Mouse (Mus musculus): ENCODE measurements around the gene Nacc1.

Gene Nacc1

GRCm38 (mm10) chr8:84663483-84664327 is 24.0 kb downstream of the Nacc1 start:
- DNase-seq (ENCODE audit: low spot score): peak; percentile 96

DNA sequence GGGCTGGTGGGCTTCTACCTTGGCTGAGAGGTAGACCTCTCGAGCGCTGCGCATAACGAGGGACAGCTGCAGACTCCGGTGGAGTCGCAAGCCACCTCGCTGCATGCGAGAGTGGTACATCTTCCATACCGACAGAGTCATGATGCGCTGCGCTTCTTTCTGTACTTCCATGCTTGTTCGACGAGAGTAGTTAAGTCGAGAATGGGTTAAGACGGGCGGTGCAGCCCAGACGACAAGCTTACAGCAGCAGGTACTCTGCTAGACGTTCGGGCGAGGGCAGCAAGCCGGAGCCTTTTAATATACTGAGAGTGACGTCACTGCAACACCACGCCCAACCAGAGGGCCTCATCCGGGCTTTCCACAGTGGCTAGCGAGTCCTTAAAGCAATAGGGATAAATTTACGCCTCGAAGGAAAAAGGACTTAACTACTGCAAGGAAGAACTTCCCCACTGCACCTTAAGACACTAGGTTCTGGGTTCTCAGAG is 25.0 kb downstream of the Nacc1 start, which contains the start of gene Ier2:
Gene Ier2, minus strand, starts transcription at position 272 of the 485 bp plus-strand sequence.
- DNase-seq (ENCODE audit: low spot score): peak; percentile 92

- DNase-seq (ENCODE audit: low spot score): peak; percentile 59
These were observed 25.6 kb downstream of the Nacc1 start for GRCm38 (mm10) chr8:84661961-84662571.

- peak; percentile 83 for DNase-seq (ENCODE audit: low spot score)
These were observed 26.2 kb downstream of the Nacc1 start for GRCm38 (mm10) chr8:84661458-84661871.

- DNase-seq (ENCODE audit: low spot score): peak; percentile 53
These were observed 26.7 kb downstream of the Nacc1 start for GRCm38 (mm10) chr8:84660819-84661457.

DNA sequence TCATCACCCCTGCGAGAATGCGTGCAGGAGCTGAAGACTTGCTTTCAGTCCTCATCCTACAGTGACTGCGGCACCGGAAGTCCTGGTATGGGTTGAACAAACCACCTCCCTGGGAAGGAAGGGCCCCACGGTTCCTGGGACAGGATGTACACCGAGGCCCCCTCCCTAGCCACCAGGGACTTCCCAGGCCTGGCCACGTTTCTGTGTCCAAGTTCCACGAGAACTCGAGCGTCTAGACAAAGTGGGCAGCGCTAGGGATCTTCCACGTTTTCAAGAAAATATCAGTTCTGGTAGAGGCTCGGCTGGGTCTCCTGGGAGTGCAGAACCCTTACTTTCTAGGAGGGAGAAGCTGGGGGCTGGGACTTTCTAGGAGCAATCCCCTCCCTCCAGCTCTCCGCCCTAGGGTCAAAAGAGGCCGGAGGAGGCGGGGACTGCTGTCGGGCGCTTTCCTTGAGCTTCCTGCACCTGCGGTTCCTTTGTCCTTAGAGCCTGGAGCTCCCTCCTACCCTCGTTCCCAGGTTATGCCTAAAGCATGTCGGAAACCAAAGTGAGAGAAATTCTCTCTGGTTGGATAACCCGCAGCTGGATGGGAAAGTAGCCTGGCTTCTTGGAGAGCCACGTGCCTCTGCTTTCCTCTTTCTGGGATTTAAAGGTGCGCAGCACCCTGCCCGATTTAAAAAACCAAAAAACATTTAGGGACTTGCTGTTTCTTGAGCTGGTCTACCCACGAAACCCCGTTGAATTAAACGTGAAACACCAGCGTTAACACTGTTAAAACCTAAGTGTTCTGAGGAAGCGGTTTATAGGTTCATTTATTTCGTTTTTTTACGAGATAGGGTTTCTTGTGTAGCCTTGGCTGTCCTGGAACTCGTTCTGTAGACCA is 27.5 kb downstream of the Nacc1 start:
- peak; percentile 65 for DNase-seq (ENCODE audit: low spot score)

DNA sequence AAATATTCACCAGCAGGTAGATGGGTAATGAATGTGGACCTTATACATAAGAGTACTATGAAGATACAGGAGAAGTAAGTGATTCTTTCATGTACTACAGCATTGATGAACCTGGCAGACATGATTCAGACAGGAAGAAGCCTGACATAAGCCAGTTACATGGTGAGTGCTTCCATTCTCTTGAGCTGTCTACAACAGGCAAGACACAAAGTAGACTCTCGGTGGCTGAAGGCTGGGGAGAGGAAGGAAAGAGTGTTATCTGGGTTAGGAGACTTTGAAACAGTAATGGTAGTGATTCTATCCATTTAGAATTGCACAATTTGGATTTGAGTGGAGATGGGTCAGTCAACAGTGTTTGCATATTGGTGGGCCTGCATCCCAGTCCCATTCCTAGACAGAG is 28.7 kb downstream of the Nacc1 start:
- DNase-seq (ENCODE audit: low spot score): no peak

DNA sequence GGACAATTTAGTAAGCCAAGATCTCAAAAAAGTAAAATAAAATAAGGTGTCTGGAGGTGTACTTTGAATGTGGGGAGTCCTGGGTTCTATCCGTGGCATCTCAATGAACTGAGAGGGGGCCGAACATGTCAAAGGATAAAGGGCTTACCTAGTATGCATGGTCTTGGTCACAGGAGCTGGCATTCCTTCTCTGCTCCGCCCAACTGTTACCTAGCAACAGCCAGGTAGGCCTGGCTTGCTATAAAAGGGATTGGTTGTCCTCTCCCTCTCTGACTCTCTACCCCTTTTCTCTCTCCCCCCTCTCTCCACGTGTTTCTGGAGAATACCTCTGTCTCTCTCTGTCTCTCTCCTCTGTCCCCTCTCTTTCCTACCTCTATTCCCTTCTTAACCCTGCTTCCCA is 30.0 kb downstream of the Nacc1 start:
- DNase-seq (ENCODE audit: low spot score): no peak

DNA sequence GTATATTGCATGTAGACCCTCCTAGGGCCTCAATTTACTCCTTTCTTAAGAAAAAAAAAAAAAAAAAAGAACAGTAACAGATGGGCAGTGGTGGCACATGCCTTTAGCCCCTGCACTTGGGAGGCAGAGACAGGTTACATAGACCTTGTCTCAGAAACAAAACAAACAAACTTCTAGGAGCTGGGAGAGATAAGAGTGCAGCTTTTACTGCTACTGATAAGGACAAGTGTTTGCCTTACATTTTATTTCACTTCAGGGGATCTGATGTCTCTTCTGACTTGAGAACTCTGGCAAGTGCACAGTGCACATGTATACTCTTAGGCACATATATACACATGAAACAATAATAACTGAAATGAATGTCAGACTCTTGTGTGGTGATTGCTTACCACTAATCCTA is 30.5 kb downstream of the Nacc1 start:
- no peak for DNase-seq (ENCODE audit: low spot score)

GRCm38 (mm10) chr8:84656641-84657126 is 31.0 kb downstream of the Nacc1 start:
- peak; percentile 60 for DNase-seq (ENCODE audit: low spot score)

DNA sequence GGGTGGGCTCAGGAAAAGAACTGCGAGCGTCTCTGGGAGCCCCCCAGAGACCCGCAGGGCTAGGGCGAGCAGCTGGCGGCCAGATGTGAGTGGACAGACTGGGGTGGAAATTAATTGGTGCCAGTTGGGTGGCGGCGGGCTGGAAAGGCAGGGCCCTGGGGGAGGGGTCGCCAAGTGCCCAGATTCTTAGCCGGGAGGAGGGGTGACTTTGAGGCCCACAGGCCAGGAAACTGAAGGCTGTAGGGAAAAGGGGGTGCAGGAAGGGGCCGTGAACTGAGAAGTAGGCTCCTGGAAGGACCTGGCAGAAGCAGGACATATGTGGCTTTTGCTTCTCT is 31.5 kb downstream of the Nacc1 start:
- DNase-seq (ENCODE audit: low spot score): no peak

GRCm38 (mm10) chr8:84655336-84656190 is 32.1 kb downstream of the Nacc1 start:
- no peak for DNase-seq (ENCODE audit: low spot score)

DNA sequence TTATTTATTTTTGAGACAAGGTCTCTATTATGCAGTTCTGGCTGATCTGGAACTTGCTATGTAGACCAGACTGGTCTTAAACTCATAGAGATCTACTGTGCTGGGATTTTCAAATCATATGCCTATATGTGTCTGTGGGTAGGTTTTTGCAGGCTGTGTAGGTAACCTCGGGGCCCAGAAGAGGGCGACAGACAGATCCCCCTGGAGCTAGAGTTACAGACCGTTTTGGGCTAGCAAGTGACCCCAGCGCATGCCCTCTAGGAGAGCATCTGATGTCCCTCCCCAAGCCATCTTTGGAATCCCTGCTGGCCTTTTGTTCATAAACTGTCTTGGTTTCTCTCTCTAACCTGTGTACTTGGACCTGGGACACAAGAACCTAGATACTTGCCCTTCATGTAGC is 33.1 kb downstream of the Nacc1 start:
- DNase-seq (ENCODE audit: low spot score): no peak

DNA sequence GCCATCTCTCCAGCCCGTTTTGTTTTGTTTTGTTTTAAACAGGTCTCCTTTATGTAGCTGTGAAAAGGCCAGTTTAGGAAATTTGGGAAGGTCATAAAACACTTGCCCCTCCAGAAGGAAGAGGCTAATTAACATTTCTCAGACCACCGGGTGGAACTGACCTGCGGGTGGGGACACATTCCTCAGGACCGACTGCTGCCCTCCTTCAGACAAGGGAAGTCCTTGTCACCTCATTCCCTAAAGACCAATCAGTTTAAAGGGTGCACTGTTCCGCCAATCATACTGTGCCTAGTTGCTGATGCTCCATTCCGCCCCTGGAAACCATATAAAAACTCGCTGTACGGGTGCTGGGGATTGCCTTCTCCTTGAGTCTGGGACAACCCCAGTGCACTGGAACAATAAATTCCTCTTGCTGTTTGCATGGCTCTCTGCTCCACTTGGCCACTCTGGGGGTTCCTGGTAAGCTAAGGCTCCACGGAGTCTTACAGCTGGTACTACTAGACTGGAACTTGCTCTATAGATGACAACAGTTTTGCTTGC is 34.5 kb downstream of the Nacc1 start:
- no peak for DNase-seq (ENCODE audit: low spot score)

DNA sequence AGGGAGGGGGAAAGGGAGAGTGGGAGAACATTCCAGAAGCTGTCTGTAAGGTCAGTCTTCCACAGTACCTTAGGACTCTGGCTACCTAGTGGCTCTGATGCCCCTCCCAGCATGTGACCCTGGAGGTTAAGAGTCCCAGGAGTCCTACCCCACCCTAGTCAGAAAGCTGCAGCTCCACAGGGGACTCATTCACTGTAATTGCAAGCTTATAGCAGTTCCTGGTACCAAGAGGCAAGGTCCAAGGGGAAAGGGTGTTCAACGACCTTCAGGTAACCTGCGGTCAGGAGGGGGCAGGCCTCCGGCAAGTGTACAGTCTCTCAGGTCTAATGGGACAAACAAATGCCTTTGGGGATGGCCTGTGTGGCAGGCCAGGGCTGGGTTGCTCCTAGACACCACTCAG is 37.4 kb downstream of the Nacc1 start:
- DNase-seq (ENCODE audit: low spot score): no peak

GRCm38 (mm10) chr8:84647461-84647901 is 40.2 kb downstream of the Nacc1 start:
- no peak for DNase-seq (ENCODE audit: low spot score)

DNA sequence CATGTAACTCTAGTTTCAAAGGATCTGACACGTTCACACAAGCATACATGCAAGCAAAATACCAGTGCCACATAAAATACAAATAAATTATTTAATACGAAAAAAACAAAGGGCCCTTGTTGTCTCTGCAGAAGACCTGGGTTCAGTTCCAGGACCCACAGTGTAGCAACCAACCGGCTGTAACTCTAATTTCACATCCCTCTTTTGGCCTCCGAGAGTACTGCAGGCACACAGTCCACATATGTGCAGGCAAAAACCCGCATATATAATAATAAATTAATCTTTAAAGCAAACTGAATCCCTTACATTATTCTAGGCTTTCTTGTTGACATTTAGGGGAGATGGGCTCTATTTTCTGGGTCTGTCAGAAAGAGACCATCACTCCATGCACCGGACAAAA is 40.9 kb downstream of the Nacc1 start:
- no peak for DNase-seq (ENCODE audit: low spot score)

GRCm38 (mm10) chr8:84643019-84643418 is 44.6 kb downstream of the Nacc1 start:
- DNase-seq (ENCODE audit: low spot score): no peak

- DNase-seq (ENCODE audit: low spot score): no peak
These were observed 45.9 kb downstream of the Nacc1 start for GRCm38 (mm10) chr8:84641578-84642361.

Data from ovary, postnatal 36 days (tissue).